Mouse (Mus musculus): Measurements from ENCODE around the gene Ugt1a9. TPM values are rescaled to one million over a fixed set of nuclear protein-coding genes. Genes with fewer than 3 reads are reported as not detected.
"Not testable (repeated sequence)": the region's sequence is repeated elsewhere in the genome, so short reads cannot be mapped to it uniquely, and the experiment has no call there.

The Ugt1a9 gene
- polyA plus RNA-seq (2016; fragmentation: Nextera tagmentation; extraction: Ambion mirVana) = not detected in 2 replicates

GRCm38 (mm10) chr1:88070495-88070894 is at the start of gene Ugt1a9:
TSS of gene Ugt1a9 (plus strand) at chr1:88070800.
- WGBS = 83% methylated on average over 2 of the region's 2 CpGs
- Histone ChIP-seq H3K27me3 (replicated peaks) (no peaks in the 10 kb centered on the region), H3K36me3 (no peaks in the 10 kb centered on the region), H3K9me3 (no peaks in the 10 kb centered on the region), H3K27ac (no peak within 1 kb of the TSS), H3K9ac (no peak within 1 kb of the TSS), H3K4me2 (replicated peaks) (no peak within 1 kb of the TSS), H3K4me1 (no peaks in the 10 kb centered on the region), H3K4me3 (no peak within 1 kb of the TSS)
- ATAC-seq (ENCODE audit: low FRiP score, low read depth) = no peak

GRCm38 (mm10) chr1:88025244-88025643 is 45.4 kb upstream of the Ugt1a9 start:
- not testable (repeated sequence) for H3K9ac ChIP-seq; ATAC-seq (ENCODE audit: low FRiP score, low read depth); H3K27me3 ChIP-seq (replicated peaks); H3K4me1 ChIP-seq; H3K4me3 ChIP-seq; H3K36me3 ChIP-seq; H3K9me3 ChIP-seq; H3K27ac ChIP-seq; H3K4me2 ChIP-seq (replicated peaks)
- 83% methylated on average over 3 of the region's 3 CpGs for WGBS

GRCm38 (mm10) chr1:88043044-88043443 is 27.6 kb upstream of the Ugt1a9 start:
- WGBS = 88% methylated on average over 2 of the region's 2 CpGs
- not testable (repeated sequence) for H3K4me2 ChIP-seq (replicated peaks); H3K4me1 ChIP-seq; ATAC-seq (ENCODE audit: low FRiP score, low read depth); H3K4me3 ChIP-seq; H3K36me3 ChIP-seq; H3K27ac ChIP-seq; H3K27me3 ChIP-seq (replicated peaks); H3K9ac ChIP-seq; H3K9me3 ChIP-seq

GRCm38 (mm10) chr1:88044832-88045437 is 25.7 kb upstream of the Ugt1a9 start:
- H3K4me3 ChIP-seq; H3K9ac ChIP-seq; H3K27ac ChIP-seq; H3K9me3 ChIP-seq; H3K36me3 ChIP-seq; H3K27me3 ChIP-seq (replicated peaks); H3K4me1 ChIP-seq; ATAC-seq (ENCODE audit: low FRiP score, low read depth); H3K4me2 ChIP-seq (replicated peaks): not testable (repeated sequence)
- WGBS = 88% methylated on average over 4 of the region's 5 CpGs

GRCm38 (mm10) chr1:88047408-88047807 is 23.2 kb upstream of the Ugt1a9 start:
- H3K27ac ChIP-seq; H3K9ac ChIP-seq; H3K4me1 ChIP-seq; H3K4me3 ChIP-seq; H3K27me3 ChIP-seq (replicated peaks); H3K9me3 ChIP-seq; H3K36me3 ChIP-seq; H3K4me2 ChIP-seq (replicated peaks); ATAC-seq (ENCODE audit: low FRiP score, low read depth): not testable (repeated sequence)
- 85% methylated on average over 2 of the region's 2 CpGs for WGBS

GRCm38 (mm10) chr1:88055088-88055487 is 15.5 kb upstream of the Ugt1a9 start, which contains the start of gene Ugt1a10:
TSS of gene Ugt1a10 (plus strand) at chr1:88055388.
- Histone ChIP-seq H3K9me3 (no peaks in the 10 kb centered on the region), H3K36me3 (no peaks in the 10 kb centered on the region), H3K4me2 (replicated peaks) (no peak within 1 kb of the TSS), H3K4me1 (no peaks in the 10 kb centered on the region), H3K27ac (no peak within 1 kb of the TSS), H3K27me3 (replicated peaks) (no peaks in the 10 kb centered on the region), H3K4me3 (no peak within 1 kb of the TSS), H3K9ac (no peak within 1 kb of the TSS)
- no peak for ATAC-seq (ENCODE audit: low FRiP score, low read depth)
- WGBS = 82% methylated on average over 1 of the region's 1 CpGs

GRCm38 (mm10) chr1:88066472-88067102 is 4.0 kb upstream of the Ugt1a9 start:
- WGBS = 45% methylated on average over 1 of the region's 2 CpGs

GRCm38 (mm10) chr1:88070902-88071301 is 302 bp downstream of the Ugt1a9 start:
- H3K9me3 ChIP-seq = no peaks in the 10 kb centered on the region
- no peaks in the 10 kb centered on the region for H3K36me3 ChIP-seq
- no peaks in the 10 kb centered on the region for H3K4me1 ChIP-seq
- H3K27ac ChIP-seq = no peak overlapping the region
- H3K9ac ChIP-seq = no peak overlapping the region
- ATAC-seq (ENCODE audit: low FRiP score, low read depth) = no peak
- H3K27me3 ChIP-seq (replicated peaks) = no peaks in the 10 kb centered on the region
- 86% methylated on average over 4 of the region's 4 CpGs for WGBS
- H3K4me3 ChIP-seq = no peak overlapping the region
- no peak overlapping the region for H3K4me2 ChIP-seq (replicated peaks)

More at GRCm38 (mm10) chr1:88066472-88067102, 4.0 kb upstream of the Ugt1a9 start:
- H3K9me3 ChIP-seq; H3K27ac ChIP-seq; H3K36me3 ChIP-seq; H3K27me3 ChIP-seq (replicated peaks); H3K4me3 ChIP-seq; H3K4me2 ChIP-seq (replicated peaks); ATAC-seq (ENCODE audit: low FRiP score, low read depth); H3K4me1 ChIP-seq; H3K9ac ChIP-seq: not testable (repeated sequence)

- no peak for ATAC-seq (ENCODE audit: low FRiP score, low read depth)
- 86% methylated on average over 2 of the region's 2 CpGs for WGBS
- H3K36me3 ChIP-seq = no peaks in the 10 kb centered on the region
- no peaks in the 10 kb centered on the region for H3K9me3 ChIP-seq
- H3K4me2 ChIP-seq (replicated peaks) = no peak overlapping the region
- no peak overlapping the region for H3K9ac ChIP-seq
- H3K27me3 ChIP-seq (replicated peaks) = no peaks in the 10 kb centered on the region
- no peaks in the 10 kb centered on the region for H3K4me1 ChIP-seq
- no peak overlapping the region for H3K27ac ChIP-seq
- no peak overlapping the region for H3K4me3 ChIP-seq
These were observed 3.9 kb downstream of the Ugt1a9 start for GRCm38 (mm10) chr1:88074471-88074870.

GRCm38 (mm10) chr1:88077128-88077527 is 6.5 kb downstream of the Ugt1a9 start:
- H3K9me3 ChIP-seq = no peaks in the 10 kb centered on the region
- WGBS = 94% methylated on average over 1 of the region's 1 CpGs
- H3K36me3 ChIP-seq = no peaks in the 10 kb centered on the region
- H3K4me1 ChIP-seq = no peaks in the 10 kb centered on the region
- no peak for ATAC-seq (ENCODE audit: low FRiP score, low read depth)
- H3K9ac ChIP-seq = no peak overlapping the region
- H3K27ac ChIP-seq = no peak overlapping the region
- H3K27me3 ChIP-seq (replicated peaks) = no peaks in the 10 kb centered on the region
- no peak overlapping the region for H3K4me3 ChIP-seq
- H3K4me2 ChIP-seq (replicated peaks) = no peak overlapping the region

- Histone ChIP-seq H3K27ac (no peak overlapping the region), H3K4me3 (no peak overlapping the region), H3K9me3 (no peaks in the 10 kb centered on the region), H3K36me3 (no peaks in the 10 kb centered on the region), H3K27me3 (replicated peaks) (no peaks in the 10 kb centered on the region), H3K4me1 (no peaks in the 10 kb centered on the region), H3K4me2 (replicated peaks) (no peak overlapping the region), H3K9ac (no peak overlapping the region)
- 87% methylated on average over 1 of the region's 1 CpGs for WGBS
- no peak for ATAC-seq (ENCODE audit: low FRiP score, low read depth)
These were observed 11.1 kb downstream of the Ugt1a9 start for GRCm38 (mm10) chr1:88081670-88082069.

GRCm38 (mm10) chr1:88086125-88086524 is 15.5 kb downstream of the Ugt1a9 start:
- Histone ChIP-seq H3K9me3 (no peaks in the 10 kb centered on the region), H3K36me3 (no peaks in the 10 kb centered on the region), H3K27ac (no peak overlapping the region), H3K9ac (no peak overlapping the region), H3K27me3 (replicated peaks) (no peaks in the 10 kb centered on the region), H3K4me1 (no peaks in the 10 kb centered on the region), H3K4me3 (no peak overlapping the region), H3K4me2 (replicated peaks) (no peak overlapping the region)
- WGBS = 69% methylated on average over 1 of the region's 1 CpGs
- no peak for ATAC-seq (ENCODE audit: low FRiP score, low read depth)

GRCm38 (mm10) chr1:88087513-88087912 is 16.9 kb downstream of the Ugt1a9 start, which contains the start of gene Ugt1a8:
TSS of gene Ugt1a8 (plus strand) at chr1:88087813.
- Histone ChIP-seq H3K4me2 (replicated peaks) (no peak within 1 kb of the TSS), H3K4me1 (no peaks in the 10 kb centered on the region), H3K36me3 (no peaks in the 10 kb centered on the region), H3K27ac (no peak within 1 kb of the TSS), H3K9ac (no peak within 1 kb of the TSS), H3K27me3 (replicated peaks) (no peaks in the 10 kb centered on the region), H3K4me3 (no peak within 1 kb of the TSS), H3K9me3 (no peaks in the 10 kb centered on the region)
- 80% methylated on average over 3 of the region's 3 CpGs for WGBS
- ATAC-seq (ENCODE audit: low FRiP score, low read depth) = no peak
